Comparison of ENCODE assay signal across 15 mouse cellular contexts in the genomic region with DNA sequence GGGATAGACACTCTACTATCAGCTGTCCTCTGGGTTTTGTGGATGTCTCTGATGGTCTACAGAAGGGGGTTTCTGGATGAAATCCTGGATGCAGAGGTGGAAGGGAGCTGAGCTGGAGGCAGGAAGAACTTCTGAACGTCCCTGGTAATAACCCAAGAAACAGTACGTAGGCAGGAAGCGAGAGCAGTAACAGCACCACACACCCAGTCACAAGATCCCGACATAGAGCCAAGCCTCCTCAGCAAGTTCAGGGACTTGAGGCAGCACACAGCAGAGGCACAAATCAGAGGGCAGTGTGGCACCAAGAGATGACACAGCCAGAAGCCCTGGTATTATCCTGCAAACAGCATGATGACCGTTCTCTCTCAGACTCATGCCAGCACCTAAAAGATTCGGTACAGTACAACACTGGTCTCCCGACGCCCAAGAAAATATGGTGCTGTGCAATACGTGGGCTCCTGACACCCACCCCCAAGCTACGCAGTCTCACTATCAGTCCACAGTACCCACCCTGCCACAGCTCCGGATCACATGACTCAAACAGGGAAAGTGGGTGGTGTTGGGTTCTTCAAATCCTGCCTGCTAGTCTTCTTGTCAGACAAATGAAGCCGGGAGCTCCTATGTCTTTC. TPM values are rescaled to one million over a fixed set of nuclear protein-coding genes. Genes with fewer than 3 reads are reported as not detected.
A peak's percentile ranks its signal among the peaks of the same experiment; 100 is the strongest.
DNase-seq lines count a peak whose midpoint lies in the region; ATAC-seq and TF ChIP-seq lines count a peak whose summit lies in the region.
"Had no signal": no experiment of that assay in that cellular context is flagged by ENCODE, and none has a peak within 500 bp of the region (broad histone marks: within the 10 kb centered on the region; RNA-seq: fewer than 3 reads in every experiment).

No protein-coding gene starts in this region.

- WGBS in heart, embryonic 13.5 days, result 60% methylated on average over 12 of the region's 12 CpGs
- WGBS in midbrain, embryonic 11.5 days, result 84% methylated on average over 12 of the region's 12 CpGs
- WGBS in midbrain, postnatal 0 days, result 87% methylated on average over 12 of the region's 12 CpGs
- 90% methylated on average over 12 of the region's 12 CpGs for WGBS in hindbrain, embryonic 10.5 days

- no peaks in the 10 kb centered on the region for H3K9me3 ChIP-seq in heart, embryonic 13.5 days
- H3K9me3 ChIP-seq in midbrain, embryonic 11.5 days (ENCODE audit: control insufficient read depth, low read length), result no peaks in the 10 kb centered on the region
- H3K9me3 ChIP-seq in midbrain, postnatal 0 days (ENCODE audit: low read length), result no peaks in the 10 kb centered on the region
- H3K9me3 ChIP-seq in hindbrain, embryonic 10.5 days, result no peaks in the 10 kb centered on the region
- H3K9me3 ChIP-seq: embryonic facial prominence, embryonic 15.5 days; forebrain, embryonic 12.5 days had no signal

- peaks cover 44% of the 10 kb centered on the region for H3K4me1 ChIP-seq in heart, embryonic 13.5 days
- no peaks in the 10 kb centered on the region for H3K4me1 ChIP-seq in midbrain, embryonic 11.5 days (ENCODE audit: control insufficient read depth, insufficient read depth, low read length)
- no peaks in the 10 kb centered on the region for H3K4me1 ChIP-seq in midbrain, postnatal 0 days (ENCODE audit: insufficient read depth, low read length)
- H3K4me1 ChIP-seq in hindbrain, embryonic 10.5 days (replicated peaks), result peaks cover 14% of the 10 kb centered on the region
- H3K4me1 ChIP-seq: embryonic facial prominence, embryonic 15.5 days had no signal

- H3K9ac ChIP-seq in heart, embryonic 13.5 days, result 0 out of 2 replicates have a peak overlapping the region, but pooled peaks have one; percentile 19
- no peak overlapping the region for H3K9ac ChIP-seq in midbrain, embryonic 11.5 days (ENCODE audit: low read length)
- H3K9ac ChIP-seq in midbrain, postnatal 0 days (replicated peaks; ENCODE audit: low read length, poor library complexity, severe bottlenecking), result no peak overlapping the region
- H3K9ac ChIP-seq: embryonic facial prominence, embryonic 15.5 days; forebrain, embryonic 12.5 days had no signal

- H3K4me3 ChIP-seq in heart, embryonic 13.5 days, result no peak overlapping the region
- no peak overlapping the region for H3K4me3 ChIP-seq in midbrain, embryonic 11.5 days (ENCODE audit: low read depth, low read length)
- no peak overlapping the region for H3K4me3 ChIP-seq in midbrain, postnatal 0 days (ENCODE audit: low read depth, low read length)
- H3K4me3 ChIP-seq in hindbrain, embryonic 10.5 days, result no peak overlapping the region
- H3K4me3 ChIP-seq: embryonic facial prominence, embryonic 15.5 days; forebrain, embryonic 12.5 days had no signal

- ATAC-seq in heart, embryonic 13.5 days (ENCODE audit: extremely low read depth, insufficient number of reproducible peaks, low FRiP score, low TSS enrichment), result no peak
- no peak for ATAC-seq in midbrain, embryonic 11.5 days (ENCODE audit: low FRiP score)
- ATAC-seq in midbrain, postnatal 0 days (ENCODE audit: low FRiP score), result no peak
- ATAC-seq: Patski had no signal

- no peaks in the 10 kb centered on the region for H3K27me3 ChIP-seq in heart, embryonic 13.5 days (replicated peaks)
- H3K27me3 ChIP-seq in midbrain, embryonic 11.5 days (ENCODE audit: control insufficient read depth, insufficient read depth, low read length), result no peaks in the 10 kb centered on the region
- H3K27me3 ChIP-seq in midbrain, postnatal 0 days (ENCODE audit: insufficient read depth, low read length), result no peaks in the 10 kb centered on the region
- no peaks in the 10 kb centered on the region for H3K27me3 ChIP-seq in hindbrain, embryonic 10.5 days (ENCODE audit: insufficient read depth, poor library complexity, severe bottlenecking)
- H3K27me3 ChIP-seq: embryonic facial prominence, embryonic 15.5 days; forebrain, embryonic 12.5 days; Patski had no signal

- DNase-seq in frontal cortex, adult 2 months (ENCODE audit: extremely low spot score in 1 of 2, low spot score in 1 of 2), result peak; percentile 53 to 76
- no peak for DNase-seq in frontal cortex, postnatal 25 days (ENCODE audit: low spot score in 2 of 2)
- DNase-seq in heart, postnatal 14 days, result no peak
- DNase-seq in midbrain, embryonic 11.5 days (ENCODE audit: low spot score, missing footprints), result peak; percentile 45
- DNase-seq in midbrain, postnatal 0 days (ENCODE audit: low spot score), result no peak
- DNase-seq in left cerebral cortex, postnatal 36 days (ENCODE audit: low spot score in 2 of 2), result peak; percentile 60 to 64
- DNase-seq in hindbrain, embryonic 10.5 days (ENCODE audit: low spot score), result no peak
- DNase-seq: cerebellum, adult 18-20 months; liver; spleen, adult 18-20 months; thymus, postnatal 4 days had no signal

- no peak overlapping the region for H3K27ac ChIP-seq in heart, embryonic 13.5 days (replicated peaks)
- H3K27ac ChIP-seq in midbrain, embryonic 11.5 days (ENCODE audit: low read depth, low read length), result no peak overlapping the region
- no peak overlapping the region for H3K27ac ChIP-seq in midbrain, postnatal 0 days (ENCODE audit: low read depth, low read length)
- H3K27ac ChIP-seq in hindbrain, embryonic 10.5 days, result no peak overlapping the region
- H3K27ac ChIP-seq: embryonic facial prominence, embryonic 15.5 days; forebrain, embryonic 12.5 days had no signal

- no peak for TF ChIP-seq CTCF in midbrain, postnatal 0 days (IDR thresholded peaks at IDR 0.05)

- H3K36me3 ChIP-seq in heart, embryonic 13.5 days, result no peaks in the 10 kb centered on the region
- no peaks in the 10 kb centered on the region for H3K36me3 ChIP-seq in midbrain, embryonic 11.5 days (ENCODE audit: control insufficient read depth, insufficient read depth, low read length)
- H3K36me3 ChIP-seq in midbrain, postnatal 0 days (ENCODE audit: insufficient read depth, low read length), result peaks cover 11% of the 10 kb centered on the region
- no peaks in the 10 kb centered on the region for H3K36me3 ChIP-seq in hindbrain, embryonic 10.5 days
- H3K36me3 ChIP-seq: embryonic facial prominence, embryonic 15.5 days; forebrain, embryonic 12.5 days had no signal

- intact Hi-C loops in heart, postnatal 14 days (cut with DNase I), result loop anchor here (2.0 kb wide), 1 partner anchor 39 kb away; a partner anchor contains a TSS
- intact Hi-C loops in left cerebral cortex, postnatal 36 days (cut with DNase I), result loop anchor here (1.0 kb wide), 1 partner anchor 40 kb away; a partner anchor contains a TSS

- no peak overlapping the region for H3K4me2 ChIP-seq in heart, embryonic 13.5 days
- H3K4me2 ChIP-seq in midbrain, embryonic 11.5 days, result no peak overlapping the region
- H3K4me2 ChIP-seq in midbrain, postnatal 0 days (ENCODE audit: low read depth, low read length, poor library complexity, severe bottlenecking), result no peak overlapping the region
- H3K4me2 ChIP-seq: embryonic facial prominence, embryonic 15.5 days; forebrain, embryonic 12.5 days had no signal

RNA-seq across cellular contexts. Expression of a gene that starts 40.0 kb away (rescaled TPM):
- 28.9 and 30.1 TPM in 2 replicates for polyA plus RNA-seq in frontal cortex, adult 2 months (2012; rRNA removed)
- 4.6 and 5.5 TPM in 2 replicates for polyA plus RNA-seq in heart, embryonic 13.5 days (2015; fragmentation: Nextera tagmentation; extraction: Ambion mirVana)
- 1 to 10 TPM; 3.7 to 4.1 TPM for total RNA-seq in heart, postnatal 14 days (2021)
- 2.6 and 3.2 TPM in 2 replicates for polyA plus RNA-seq in midbrain, embryonic 11.5 days (2014; fragmentation: Nextera tagmentation; extraction: Ambion mirVana)
- 11.0 and 13.4 TPM in 2 replicates for total RNA-seq in midbrain, postnatal 0 days (2014; rRNA removed)
- 9.8 and 11.2 TPM in 2 replicates for polyA plus RNA-seq in midbrain, postnatal 0 days (2015; fragmentation: Nextera tagmentation; extraction: Ambion mirVana)
- 10 to 100 TPM; 27.8 to 38.4 TPM for total RNA-seq in left cerebral cortex, postnatal 36 days (2021)
- polyA plus RNA-seq in hindbrain, embryonic 10.5 days (2016; fragmentation: Nextera tagmentation; extraction: Ambion mirVana), result 1.9 and 3.4 TPM in 2 replicates

RNA-seq across cellular contexts. Expression of a gene that starts 55.0 kb away (rescaled TPM):
- 97.9 and 101 TPM in 2 replicates for polyA plus RNA-seq in frontal cortex, adult 2 months (2012; rRNA removed)
- 18.6 and 18.8 TPM in 2 replicates for polyA plus RNA-seq in heart, embryonic 13.5 days (2015; fragmentation: Nextera tagmentation; extraction: Ambion mirVana)
- total RNA-seq in heart, postnatal 14 days (2021), result 10 to 100 TPM; 87.3 to 92.4 TPM
- polyA plus RNA-seq in midbrain, embryonic 11.5 days (2014; fragmentation: Nextera tagmentation; extraction: Ambion mirVana), result 60.0 and 63.3 TPM in 2 replicates
- total RNA-seq in midbrain, postnatal 0 days (2014; rRNA removed), result 183 and 185 TPM in 2 replicates
- polyA plus RNA-seq in midbrain, postnatal 0 days (2015; fragmentation: Nextera tagmentation; extraction: Ambion mirVana), result 51.4 and 62.5 TPM in 2 replicates
- 100 to 1,000 TPM; 118 to 134 TPM for total RNA-seq in left cerebral cortex, postnatal 36 days (2021)
- polyA plus RNA-seq in hindbrain, embryonic 10.5 days (2016; fragmentation: Nextera tagmentation; extraction: Ambion mirVana), result 41.4 and 46.1 TPM in 2 replicates

Comparison
In these comparisons a context has a peak if more than half of its experiments do, and no peak if none do; other contexts are left out.
1. DNase-seq: peak in frontal cortex, adult 2 months (2 of 2), midbrain, embryonic 11.5 days (single experiment) and left cerebral cortex, postnatal 36 days (2 of 2); none in frontal cortex, postnatal 25 days (0 of 2), heart, postnatal 14 days (0 of 2), midbrain, postnatal 0 days (single experiment) and hindbrain, embryonic 10.5 days (single experiment).